Mouse (Mus musculus) retina, adult 2 months (tissue): ENCODE data around the gene Add2.

Experiments
- DNase-seq: peaks from one replicate; pipeline ENCODE4 v3.0.0-alpha.2; 2012; ENCODE audit warnings: low read depth, low spot score

The Add2 gene

DNA sequence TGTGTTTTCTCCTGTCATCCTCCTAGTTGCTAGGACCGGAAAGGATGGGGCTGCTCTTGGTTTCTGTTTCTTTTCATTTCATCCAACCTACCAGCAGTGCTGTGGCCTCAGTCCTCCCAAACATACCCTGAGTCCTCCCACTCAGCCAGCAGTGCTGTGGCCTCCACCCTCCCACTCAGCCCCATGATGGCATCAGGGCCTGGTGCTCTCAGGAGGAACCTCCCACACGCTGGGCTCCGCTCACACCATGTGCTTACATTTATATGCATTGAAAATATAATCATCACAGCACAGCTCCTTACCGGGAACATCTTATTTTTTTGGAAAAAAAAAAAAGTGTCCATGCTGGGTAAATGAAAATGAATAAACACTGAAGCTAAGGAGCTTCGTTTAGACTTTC, 20.0 kb downstream of the Add2 start:
- no peak for DNase-seq

- DNase-seq: no peak
These were observed 22.2 kb downstream of the Add2 start for GRCm38 (mm10) chr6:86050586-86051268.

- DNase-seq: no peak
These were observed 23.6 kb downstream of the Add2 start for GRCm38 (mm10) chr6:86052032-86052459.

- no peak for DNase-seq
These were observed 24.1 kb downstream of the Add2 start for GRCm38 (mm10) chr6:86052556-86052955.

DNA sequence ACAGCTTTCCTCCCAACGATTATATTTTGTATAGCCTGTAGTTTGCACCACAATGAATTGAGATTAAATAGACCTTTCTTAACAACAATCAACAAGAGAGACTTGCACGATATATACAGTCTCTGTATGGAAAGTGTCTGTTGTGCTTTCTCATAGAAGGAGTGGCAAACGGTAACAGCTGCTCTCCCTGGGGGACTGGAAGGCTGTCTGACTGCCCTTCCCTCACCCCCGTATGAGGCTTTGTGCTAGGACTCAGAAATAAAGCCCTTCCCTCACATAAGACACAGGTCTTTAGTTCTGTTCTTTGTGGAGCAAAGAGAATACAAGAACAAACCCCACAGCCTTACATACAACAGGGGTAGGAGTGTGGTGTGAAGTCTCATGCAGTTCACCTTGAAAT, 24.6 kb downstream of the Add2 start:
- no peak for DNase-seq

- DNase-seq: no peak
These were observed 25.1 kb downstream of the Add2 start for GRCm38 (mm10) chr6:86053594-86053993.

GRCm38 (mm10) chr6:86058475-86058874, 30.0 kb downstream of the Add2 start:
- no peak for DNase-seq

- no peak for DNase-seq
These were observed 30.8 kb downstream of the Add2 start for GRCm38 (mm10) chr6:86059151-86059853.

GRCm38 (mm10) chr6:86060170-86060569, 31.7 kb downstream of the Add2 start:
- no peak for DNase-seq

DNA sequence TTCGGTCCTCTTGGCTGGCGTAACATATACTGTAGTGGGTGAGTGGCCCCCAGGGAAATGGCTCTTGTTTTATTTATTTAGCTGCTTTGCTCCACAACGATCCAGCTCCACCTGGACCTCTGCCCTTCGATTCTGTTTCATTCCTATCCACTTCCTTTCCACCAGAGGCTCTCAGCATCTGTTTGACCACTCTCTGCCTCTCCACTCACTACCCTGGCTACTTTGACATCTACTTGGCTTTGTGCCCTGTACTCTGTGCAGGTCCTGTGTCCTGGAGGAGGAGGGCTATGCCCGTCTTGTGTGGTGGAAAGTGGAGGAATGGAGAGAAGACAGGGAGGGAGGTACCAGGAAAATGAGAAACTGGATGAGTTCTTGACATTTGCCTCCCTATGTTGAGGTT, 33.7 kb downstream of the Add2 start:
- DNase-seq: no peak

DNA sequence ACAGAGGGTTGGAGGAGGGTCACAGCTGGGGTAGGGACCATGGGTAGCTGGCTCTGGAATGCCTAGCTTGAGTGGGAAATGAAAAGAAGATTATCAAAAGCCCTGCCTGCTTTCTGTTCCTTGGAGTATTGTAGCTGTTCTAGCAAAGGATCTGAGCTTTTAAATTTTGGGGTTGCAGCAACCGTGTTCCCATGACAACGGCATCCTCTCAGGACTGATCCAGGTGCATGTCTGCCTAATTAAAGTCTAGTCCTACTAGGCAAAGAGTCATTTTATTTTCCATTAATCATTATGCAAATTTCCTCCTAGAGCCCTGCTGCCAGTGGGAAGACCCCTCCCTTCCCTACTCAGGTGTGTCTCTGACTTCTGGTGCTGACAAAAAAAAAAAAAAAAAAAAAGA, 34.2 kb downstream of the Add2 start:
- DNase-seq: no peak

- DNase-seq: no peak
These were observed 36.0 kb downstream of the Add2 start for GRCm38 (mm10) chr6:86064318-86065016.

GRCm38 (mm10) chr6:86066727-86067126, 38.2 kb downstream of the Add2 start:
- no peak for DNase-seq

DNA sequence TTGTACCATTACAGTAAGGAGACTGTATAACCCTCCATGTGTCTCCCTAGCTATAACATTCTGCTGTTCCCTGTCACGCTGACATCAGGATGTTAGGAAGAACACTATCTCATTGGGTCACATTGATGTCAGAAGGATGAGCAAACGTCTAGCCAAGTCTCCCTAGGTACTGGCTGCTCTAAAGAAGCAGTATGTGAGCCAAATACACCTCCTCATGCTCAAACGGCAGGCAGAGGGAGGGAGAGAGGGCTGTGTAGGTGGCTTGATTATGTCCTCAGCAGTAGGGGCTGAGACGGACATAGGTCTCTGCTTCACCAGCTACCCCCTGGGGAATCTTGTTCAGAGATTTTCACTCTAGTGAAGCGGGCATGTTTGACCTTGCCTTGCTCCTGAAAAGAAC, 38.7 kb downstream of the Add2 start:
- DNase-seq: no peak

GRCm38 (mm10) chr6:86069009-86069408, 40.5 kb downstream of the Add2 start:
- no peak for DNase-seq

GRCm38 (mm10) chr6:86069856-86070255, 41.4 kb downstream of the Add2 start:
- no peak for DNase-seq

GRCm38 (mm10) chr6:86070277-86070676, 41.8 kb downstream of the Add2 start:
- DNase-seq: no peak

- no peak for DNase-seq
These were observed 45.4 kb downstream of the Add2 start for GRCm38 (mm10) chr6:86073882-86074281.

DNA sequence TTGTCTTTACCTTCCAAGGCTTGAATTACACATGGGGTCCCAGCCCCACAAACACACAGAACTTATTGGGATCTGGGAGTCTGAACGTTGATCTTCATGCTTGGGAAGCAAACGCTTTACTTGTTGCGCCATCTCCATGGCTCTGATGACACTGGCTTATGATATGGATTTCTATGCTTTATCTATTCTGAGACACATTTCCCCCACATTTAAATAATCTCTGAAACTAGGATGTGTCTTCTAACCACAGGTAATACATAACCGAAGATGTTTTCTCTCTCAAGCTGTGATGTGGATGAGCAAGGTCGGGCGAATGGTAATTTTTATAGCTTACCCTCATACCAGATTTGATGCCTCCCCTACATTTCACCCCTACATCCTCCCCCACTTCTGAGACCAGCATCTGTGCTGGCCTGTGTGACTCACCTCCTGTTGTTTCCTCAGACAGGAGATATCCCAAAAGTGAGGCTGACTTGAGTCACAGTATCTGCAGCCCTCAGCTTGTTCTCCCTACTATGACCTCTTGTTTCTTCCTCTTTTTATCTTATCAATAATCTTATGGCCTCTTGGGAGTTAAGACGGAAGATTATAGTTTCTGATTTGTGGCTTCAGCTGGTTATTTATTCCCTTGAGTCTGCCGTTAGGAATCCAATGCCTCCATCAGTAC, 46.2 kb downstream of the Add2 start:
- no peak for DNase-seq

DNA sequence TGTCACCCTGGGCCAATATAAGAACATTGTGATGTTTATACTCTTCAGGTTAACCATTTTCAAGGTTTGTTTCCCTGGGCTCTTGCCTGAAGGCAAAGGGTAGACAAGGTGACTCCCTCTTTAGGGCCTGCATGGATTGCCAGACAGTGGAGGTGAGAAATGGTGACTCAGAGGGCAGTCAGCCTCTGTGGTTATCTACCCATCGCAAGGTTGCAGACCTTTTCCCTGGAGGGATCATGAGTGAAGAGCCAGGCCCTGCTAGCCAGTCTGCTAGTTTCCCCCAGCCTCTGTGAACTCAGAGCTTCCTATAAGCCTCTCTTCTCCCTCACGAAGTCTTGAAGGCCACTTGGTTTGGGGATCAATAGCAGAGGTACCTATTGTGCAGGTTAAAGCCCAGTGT, 48.0 kb downstream of the Add2 start:
- DNase-seq: no peak

DNA sequence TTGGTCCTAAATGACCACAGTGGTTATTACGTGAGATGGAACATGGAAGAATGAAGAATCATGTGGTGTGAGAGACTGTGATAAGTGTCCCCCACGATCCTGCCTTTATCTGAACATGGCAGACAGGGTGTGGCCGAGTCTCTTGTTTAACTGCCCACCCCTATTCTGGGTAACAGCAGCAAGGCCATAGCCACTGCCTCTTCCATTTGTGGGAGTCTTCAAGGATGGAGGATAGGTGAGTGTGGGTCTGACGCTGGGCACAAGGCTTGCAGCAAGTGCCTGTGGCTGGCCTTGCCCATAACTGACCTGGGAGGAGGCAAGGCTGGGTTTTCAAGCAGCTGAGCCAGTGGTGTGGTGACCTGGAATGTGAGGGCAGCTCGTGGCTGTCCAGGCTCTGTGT, 49.4 kb downstream of the Add2 start:
- no peak for DNase-seq

GRCm38 (mm10) chr6:86078361-86079010, 50.0 kb downstream of the Add2 start:
- DNase-seq: no peak
